Mouse (Mus musculus) adrenal gland, postnatal 10 days (tissue): ENCODE measurements at regions not wholly inside any gene's neighbourhood (a gene's known extent, or its start where the extent isn't known, plus 50 kb on each side); places are given as distances from the start of the nearest gene placed in this dataset.

Experiments used
- DNase-seq: peaks from one replicate; pipeline ENCODE4 v3.0.0; 2021; ENCODE audit warnings: mixed read lengths

GRCm38 (mm10) chr16:18683556-18683955 lies 53.8 kb upstream of the Sept5 start:
- DNase-seq: no peak

GRCm38 (mm10) chr16:18686044-18686761 lies 56.4 kb upstream of the Sept5 start:
- DNase-seq: no peak

GRCm38 (mm10) chr16:18686916-18687315 lies 57.2 kb upstream of the Sept5 start:
- DNase-seq: peak; percentile 95

GRCm38 (mm10) chr16:18687367-18687766 lies 57.6 kb upstream of the Sept5 start:
- peak; percentile 89 for DNase-seq

- no peak for DNase-seq
Observed at GRCm38 (mm10) chr16:18695596-18695995, 65.8 kb upstream of the Sept5 start.

GRCm38 (mm10) chr16:18696074-18696819 lies 66.5 kb upstream of the Sept5 start:
- DNase-seq: peak; percentile 96

- DNase-seq: no peak
Observed at GRCm38 (mm10) chr16:18696820-18697168, 67.0 kb upstream of the Sept5 start.

GRCm38 (mm10) chr16:18704126-18704525 lies 72.5 kb upstream of the Cldn5 start:
- DNase-seq: no peak

GRCm38 (mm10) chr16:18705028-18705648 lies 71.5 kb upstream of the Cldn5 start:
- peak; percentile 56 for DNase-seq

GRCm38 (mm10) chr16:18711637-18712125 lies 65.0 kb upstream of the Cldn5 start:
- no peak for DNase-seq

GRCm38 (mm10) chr16:18713017-18713416 lies 63.6 kb upstream of the Cldn5 start:
- no peak for DNase-seq

GRCm38 (mm10) chr16:18715381-18715780 lies 61.3 kb upstream of the Cldn5 start:
- DNase-seq: no peak

GRCm38 (mm10) chr16:18718040-18718439 lies 58.6 kb upstream of the Cldn5 start:
- DNase-seq: peak; percentile 37

GRCm38 (mm10) chr16:18720433-18721233 lies 56.0 kb upstream of the Cldn5 start:
- DNase-seq: no peak

GRCm38 (mm10) chr16:18723186-18723843 lies 53.3 kb upstream of the Cldn5 start:
- no peak for DNase-seq

GRCm38 (mm10) chr16:18723874-18724273 lies 52.8 kb upstream of the Cldn5 start:
- no peak for DNase-seq

GRCm38 (mm10) chr16:18724706-18725105 lies 51.9 kb upstream of the Cldn5 start:
- no peak for DNase-seq
